Mouse (Mus musculus) brain, embryonic 14.5 days (tissue): ENCODE measurements around the gene Tmem123. TPM values are rescaled to one million over a fixed set of nuclear protein-coding genes. Genes with fewer than 3 reads are reported as not detected.

Experiments used
- DNase-seq: peaks from one replicate; pipeline ENCODE4 v3.0.0-alpha.2; 2011; ENCODE audit warnings: low read depth
- CTCF ChIP-seq: fragments of 200-500 bp; IDR thresholded peaks from 2 replicates; pipeline ENCODE4 v1.5.1; 2012; ENCODE audit warnings: inconsistent platforms, mild to moderate bottlenecking, moderate library complexity, borderline replicate concordance; ENCODE audit not compliant: insufficient read depth, insufficient read length; ENCODE audit errors: extremely low read depth
- POLR2A ChIP-seq: fragments of 200-500 bp; IDR thresholded peaks from 2 replicates; pipeline ENCODE4 v1.6.1; 2012; ENCODE audit warnings: mild to moderate bottlenecking, inconsistent platforms, borderline replicate concordance; ENCODE audit not compliant: poor library complexity, insufficient read depth, insufficient read length, severe bottlenecking; ENCODE audit errors: extremely low read depth
- polyA plus RNA-seq: library from polyadenylated mRNA; depleted of rRNA; stranded (reverse); fragments of >200 nt; gene quantifications from 2 replicates; pipeline ENCODE4 v1.2.3, GENCODE M21; 2012; rRNA removed

The Tmem123 gene
- polyA plus RNA-seq, 1 experiment = 26.6 TPM

- no peak for TF ChIP-seq POLR2A
- no peak for TF ChIP-seq CTCF
Measured at GRCm38 (mm10) chr9:7833421-7833820, 69.6 kb downstream of the Tmem123 start.

GRCm38 (mm10) chr9:7835302-7835701 lies 71.5 kb downstream of the Tmem123 start:
- DNase-seq = no peak
- TF ChIP-seq POLR2A = no peak
- TF ChIP-seq CTCF = no peak

More at GRCm38 (mm10) chr9:7833421-7833820, 69.6 kb downstream of the Tmem123 start:
- DNase-seq = no peak

GRCm38 (mm10) chr9:7836331-7836730 lies 72.5 kb downstream of the Tmem123 start:
- DNase-seq = peak; percentile 77
- no peak for TF ChIP-seq POLR2A
- no peak for TF ChIP-seq CTCF

- TF ChIP-seq CTCF (no peak), POLR2A (peak; percentile 83)
- DNase-seq = peak; percentile 99
Measured at GRCm38 (mm10) chr9:7836905-7837805, 73.3 kb downstream of the Tmem123 start, which contains the start of gene Birc2. Gene Birc2, minus strand, starts transcription at chr9:7837064.

- TF ChIP-seq POLR2A (no peak), CTCF (no peak)
- DNase-seq = peak; percentile 85
Measured at GRCm38 (mm10) chr9:7837806-7838440, 74.1 kb downstream of the Tmem123 start.

- TF ChIP-seq POLR2A (no peak), CTCF (no peak)
Measured at GRCm38 (mm10) chr9:7841221-7841620, 77.4 kb downstream of the Tmem123 start.

More at GRCm38 (mm10) chr9:7841221-7841620, 77.4 kb downstream of the Tmem123 start:
- no peak for DNase-seq

Other genes starting within 250 kb of the Tmem123 start
- 0.12 TPM in 1 of 2 replicates, not detected in the other for gene Mmp8, start 205.6 kb upstream of the Tmem123 start, polyA plus RNA-seq
- gene Mmp27, start 192.6 kb upstream of the Tmem123 start, polyA plus RNA-seq = 0.03 TPM in 1 of 2 replicates, not detected in the other
- not detected in 2 replicates for gene Mmp20, start 135.8 kb upstream of the Tmem123 start, polyA plus RNA-seq
- gene Mmp7, start 72.0 kb upstream of the Tmem123 start, polyA plus RNA-seq = not detected in 2 replicates
- 37.3 and 49.2 TPM in 2 replicates for gene Birc2, start 73.0 kb downstream of the Tmem123 start, polyA plus RNA-seq
- 1.5 and 3.3 TPM in 2 replicates for gene Birc3, start 109.1 kb downstream of the Tmem123 start, polyA plus RNA-seq
- gene Yap1, start 240.6 kb downstream of the Tmem123 start, polyA plus RNA-seq = 13.5 and 22.2 TPM in 2 replicates